Mouse (Mus musculus): ENCODE measurements at regions not wholly inside any gene's neighbourhood (a gene's known extent, or its start where the extent isn't known, plus 50 kb on each side); places are given as distances from the start of the nearest gene placed in this dataset.

DNA sequence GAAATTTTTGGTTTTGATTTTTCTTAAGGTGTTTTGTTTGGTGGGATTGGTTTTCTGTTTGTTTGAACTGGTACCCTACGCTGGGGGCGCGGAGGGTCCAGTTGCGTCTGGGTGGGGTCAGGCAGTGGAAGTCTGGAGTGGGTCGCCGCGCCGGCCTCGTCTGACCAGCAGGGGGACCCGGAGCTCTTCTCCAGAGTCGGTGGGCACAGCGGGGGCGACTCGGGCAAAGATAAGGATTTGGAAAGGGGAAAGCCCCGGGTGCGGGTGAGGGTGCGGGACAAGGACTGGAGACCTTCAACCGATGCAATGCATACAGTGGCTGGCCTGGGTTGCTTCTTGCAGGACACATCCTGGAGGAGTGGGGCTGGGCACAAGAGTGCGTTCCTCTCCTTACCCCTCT lies 136.2 kb upstream of the Dpyd start:
- no peak for TF ChIP-seq POLR2A (IDR thresholded peaks at IDR 0.05; ENCODE audit: low read depth, low read length)
- no peak for TF ChIP-seq CTCF (IDR thresholded peaks at IDR 0.05; ENCODE audit: extremely low read depth, insufficient read depth, insufficient read length, insufficient replicate concordance)
